Mouse (Mus musculus) liver, embryonic 13.5 days (tissue): Measurements from ENCODE around the gene Chid1. TPM values are rescaled to one million over a fixed set of nuclear protein-coding genes. Genes with fewer than 3 reads are reported as not detected.

Experiments
- ATAC-seq: fragments of 200-750 bp; cut with Nextera tagmentation; 2 replicates; pipeline ENCODE4 v1.8.0; 2017; ENCODE audit warnings: low read depth, mild to moderate bottlenecking, moderate number of reproducible peaks, moderate library complexity
- DNase-seq: peaks from one replicate; pipeline ENCODE4 v3.0.0; 2022
- H3K27ac ChIP-seq: fragments of 300-500 bp; sonication (generic); 2 replicates; pipeline ENCODE4 v1.5.1; 2015; ENCODE audit warnings: moderate library complexity, mild to moderate bottlenecking, inconsistent platforms
- H3K27me3 ChIP-seq: fragments of 300-500 bp; sonication (generic); 2 replicates; pipeline ENCODE4 v1.6.1; 2015; ENCODE audit warnings: mild to moderate bottlenecking, inconsistent platforms
- H3K36me3 ChIP-seq: fragments of 300-500 bp; sonication (generic); 2 replicates; pipeline ENCODE4 v1.6.1; 2015; ENCODE audit warnings: mild to moderate bottlenecking, inconsistent platforms
- H3K4me1 ChIP-seq: fragments of 300-500 bp; sonication (generic); replicated peaks from 2 replicates; pipeline ENCODE4 v1.6.1; 2015; ENCODE audit warnings: inconsistent platforms
- H3K4me2 ChIP-seq: fragments of 300-500 bp; sonication (generic); 2 replicates; pipeline ENCODE4 v1.6.1; 2015; ENCODE audit warnings: inconsistent platforms, mild to moderate bottlenecking, moderate library complexity
- H3K4me3 ChIP-seq: fragments of 300-500 bp; sonication (generic); replicated peaks from 2 replicates; pipeline ENCODE4 v1.5.1; 2015; ENCODE audit warnings: mild to moderate bottlenecking, inconsistent platforms
- H3K9ac ChIP-seq: fragments of 300-500 bp; sonication (generic); 2 replicates; pipeline ENCODE4 v1.6.1; 2015; ENCODE audit warnings: mild to moderate bottlenecking, inconsistent platforms
- H3K9me3 ChIP-seq: fragments of 300-500 bp; sonication (generic); replicated peaks from 2 replicates; pipeline ENCODE4 v1.6.1; 2016; ENCODE audit warnings: inconsistent platforms
- WGBS: fragments of 180-500 bp; shearing (Covaris S2); methylation state at CpG from one replicate; pipeline ENCODE4 v1.1.7; 2015; ENCODE audit not compliant: insufficient replicate concordance; 5-methylcytosine and 5-hydroxymethylcytosine counted together
- polyA plus RNA-seq: library from polyadenylated mRNA; unstranded; fragments of >200 nt; fragmentation: Nextera tagmentation; extraction: Ambion mirVana; gene quantifications from 2 replicates; pipeline ENCODE4 v1.2.1, GENCODE M21; 2015

Gene Chid1
- polyA plus RNA-seq, 1 experiment from 2014 or later: 28.0 TPM

- Histone ChIP-seq H3K27me3 (no peaks in the 10 kb centered on the region), H3K4me3 (peak overlapping the region; percentile 31), H3K9me3 (no peaks in the 10 kb centered on the region), H3K36me3 (no peaks in the 10 kb centered on the region), H3K4me1 (peaks cover 72% of the 10 kb centered on the region), H3K9ac (peak overlapping the region; percentile 100), H3K4me2 (peak overlapping the region; percentile 88), H3K27ac (peak overlapping the region; percentile 99)
- WGBS: 10% methylated on average over 4 of the region's 4 CpGs
- DNase-seq (peak; percentile 77), ATAC-seq (peak; percentile 63)
Observed at GRCm38 (mm10) chr7:141558329-141558776, 18.7 kb upstream of the Chid1 start.

DNA sequence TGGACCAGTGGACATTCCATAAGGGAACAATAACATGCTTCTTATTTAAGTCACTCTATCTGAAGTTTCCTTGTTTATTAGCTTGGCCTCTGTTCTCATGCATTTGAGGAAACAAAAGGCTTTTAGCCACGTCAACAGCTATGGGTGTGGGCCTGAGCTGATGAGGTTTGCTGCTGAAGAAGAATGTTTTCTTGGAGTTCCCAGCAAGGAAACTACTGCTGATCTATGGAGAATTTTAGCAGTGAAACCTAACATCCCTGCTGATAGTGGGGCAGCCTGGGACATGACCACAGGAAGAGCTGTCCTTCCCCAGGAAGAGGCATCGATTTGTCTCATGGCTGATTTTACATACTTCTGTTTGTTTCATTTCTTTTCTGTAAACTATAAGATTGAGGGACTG is 10.8 kb upstream of the Chid1 start:
- WGBS: 60% methylated on average over 2 of the region's 2 CpGs
- peak overlapping the region; percentile 14; the same call in 1 of the 2 replicates for H3K27ac ChIP-seq

GRCm38 (mm10) chr7:141549432-141550061 is 9.9 kb upstream of the Chid1 start:
- Histone ChIP-seq H3K4me3 (no peak overlapping the region), H3K27ac (no peak overlapping the region), H3K36me3 (no peaks in the 10 kb centered on the region), H3K9ac (no peak overlapping the region), H3K9me3 (no peaks in the 10 kb centered on the region), H3K4me1 (0 out of 2 replicates have a peak, but pooled peaks cover 9% of the 10 kb centered on the region), H3K4me2 (no peak overlapping the region), H3K27me3 (no peaks in the 10 kb centered on the region)
- ATAC-seq (no peak), DNase-seq (no peak)
- 70% methylated on average over 3 of the region's 3 CpGs for WGBS

More for the DNA sequence above, 10.8 kb upstream of the Chid1 start:
- Histone ChIP-seq H3K27me3 (no peaks in the 10 kb centered on the region), H3K36me3 (no peaks in the 10 kb centered on the region), H3K9ac (no peak overlapping the region), H3K4me1 (peaks cover 10% of the 10 kb centered on the region), H3K4me2 (no peak overlapping the region), H3K9me3 (no peaks in the 10 kb centered on the region), H3K4me3 (no peak overlapping the region)
- ATAC-seq (no peak), DNase-seq (no peak)

DNA sequence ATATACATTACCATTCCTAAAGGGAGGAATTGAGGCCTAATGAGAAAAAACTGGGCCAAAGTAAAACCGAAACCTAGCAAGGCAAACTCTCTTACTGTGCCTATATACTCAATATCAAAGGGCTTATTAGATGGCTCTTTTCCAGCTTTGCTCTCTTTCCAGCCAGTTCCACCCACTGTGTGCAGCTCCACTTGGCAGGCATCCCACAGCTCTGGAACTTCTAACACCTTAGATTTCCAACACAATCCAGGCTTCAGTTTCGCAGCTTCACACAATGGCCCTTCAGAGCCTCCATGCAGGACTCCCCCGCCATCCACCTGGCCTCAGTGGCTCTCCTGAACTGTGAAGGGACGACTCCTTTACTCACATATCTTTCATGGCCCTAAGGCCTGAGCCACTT is 5.0 kb upstream of the Chid1 start:
- Histone ChIP-seq H3K9me3 (no peaks in the 10 kb centered on the region), H3K27ac (no peak overlapping the region), H3K27me3 (no peaks in the 10 kb centered on the region), H3K9ac (no peak overlapping the region), H3K36me3 (no peaks in the 10 kb centered on the region), H3K4me3 (no peak overlapping the region), H3K4me2 (no peak overlapping the region), H3K4me1 (peaks cover 23% of the 10 kb centered on the region)
- ATAC-seq: no peak
- 77% methylated on average over 4 of the region's 4 CpGs for WGBS
- DNase-seq: no peak

DNA sequence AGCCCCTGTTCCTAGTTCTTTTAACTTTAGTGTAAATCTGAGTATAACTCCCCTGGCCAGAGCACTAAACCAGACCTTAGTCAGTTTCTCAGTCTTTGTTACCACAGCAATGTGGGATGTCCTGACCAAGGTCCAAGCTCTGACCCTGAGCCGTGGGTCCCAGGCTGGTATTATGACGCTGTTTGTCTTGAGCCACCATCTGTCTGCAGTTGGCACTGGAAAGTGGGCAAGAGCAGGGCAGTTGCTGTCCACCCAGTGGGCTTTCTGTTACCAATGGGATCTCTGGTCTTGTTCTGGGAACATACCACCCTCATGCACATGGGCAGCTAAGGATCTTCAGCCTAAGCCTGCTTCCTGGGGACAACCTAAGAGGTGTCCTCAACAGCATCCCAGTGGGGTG is 2.9 kb upstream of the Chid1 start:
- no peak overlapping the region for H3K4me2 ChIP-seq
- no peak overlapping the region for H3K4me3 ChIP-seq
- no peaks in the 10 kb centered on the region for H3K27me3 ChIP-seq
- H3K36me3 ChIP-seq: no peaks in the 10 kb centered on the region
- no peaks in the 10 kb centered on the region for H3K9me3 ChIP-seq
- H3K27ac ChIP-seq: no peak overlapping the region
- peaks cover 36% of the 10 kb centered on the region for H3K4me1 ChIP-seq
- 70% methylated on average over 2 of the region's 2 CpGs for WGBS
- no peak for ATAC-seq
- no peak for DNase-seq
- no peak overlapping the region for H3K9ac ChIP-seq

DNA sequence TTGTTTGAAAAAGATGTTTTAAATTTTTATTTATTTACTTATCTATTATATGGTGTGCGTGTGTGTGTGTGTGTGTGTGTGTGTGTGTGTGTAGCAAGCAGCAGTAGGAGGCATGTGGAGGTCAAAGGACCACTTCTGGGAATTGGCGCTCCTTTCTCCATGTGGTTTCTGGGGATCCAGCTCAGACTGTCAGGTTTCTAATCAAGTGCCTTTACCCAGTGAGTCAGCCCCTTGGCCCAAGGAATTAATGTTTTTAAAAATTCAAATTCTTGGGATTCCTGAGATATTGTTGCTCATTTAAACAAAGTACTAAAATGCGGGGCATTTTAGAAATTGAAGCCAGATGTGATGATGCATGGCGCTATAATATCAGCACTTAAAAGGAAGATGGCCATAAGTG is 2.0 kb upstream of the Chid1 start:
- 85% methylated on average over 4 of the region's 4 CpGs for WGBS
- Histone ChIP-seq H3K4me3 (no peak overlapping the region), H3K9ac (no peak overlapping the region), H3K36me3 (no peaks in the 10 kb centered on the region), H3K9me3 (no peaks in the 10 kb centered on the region), H3K27ac (no peak overlapping the region), H3K4me1 (peaks cover 38% of the 10 kb centered on the region), H3K4me2 (no peak overlapping the region), H3K27me3 (no peaks in the 10 kb centered on the region)
- DNase-seq (no peak), ATAC-seq (no peak)

GRCm38 (mm10) chr7:141540312-141541081 is 840 bp upstream of the Chid1 start:
- 24% methylated on average over 13 of the region's 13 CpGs for WGBS
- peak overlapping the region; percentile 76 for H3K9ac ChIP-seq
- peak; percentile 54 for ATAC-seq

DNA sequence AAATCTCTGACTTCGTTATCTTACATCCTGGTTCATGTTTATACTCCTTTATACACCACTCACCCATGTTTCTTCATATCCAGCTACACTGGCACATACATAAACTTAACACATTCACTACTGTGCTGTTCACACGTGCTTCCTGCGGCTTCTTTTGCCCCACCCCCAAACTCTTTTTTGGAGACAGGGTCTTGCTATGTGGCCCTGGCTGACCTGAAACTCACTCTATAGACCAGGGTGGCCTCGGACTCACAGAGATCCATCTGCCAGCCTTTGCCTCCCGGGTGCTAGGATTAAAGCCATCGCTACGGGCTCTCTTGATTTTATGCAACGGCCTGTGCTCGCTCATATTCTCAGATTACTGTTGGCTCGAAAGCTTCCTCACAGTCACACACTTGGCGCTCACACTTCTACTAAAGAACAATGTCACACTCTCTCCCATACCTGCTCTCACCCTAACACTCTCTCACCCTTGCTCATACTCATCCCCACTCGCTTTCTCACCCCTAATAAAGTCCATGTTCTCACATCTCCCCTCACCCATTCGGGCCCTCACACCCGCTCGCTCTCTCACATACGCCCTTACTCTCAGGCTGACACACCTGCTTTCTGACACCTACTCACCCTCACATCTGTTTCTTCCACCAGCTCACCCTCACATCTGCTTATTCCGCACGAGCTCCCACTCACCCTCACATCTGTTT is 653 bp downstream of the Chid1 start:
- Histone ChIP-seq H3K4me3 (peak overlapping the region; percentile 83), H3K27ac (peak overlapping the region; percentile 88), H3K27me3 (no peaks in the 10 kb centered on the region), H3K9ac (peak overlapping the region; percentile 88), H3K4me1 (peaks cover 48% of the 10 kb centered on the region), H3K36me3 (no peaks in the 10 kb centered on the region), H3K4me2 (peak overlapping the region; percentile 87), H3K9me3 (no peaks in the 10 kb centered on the region)
- ATAC-seq (peak; percentile 27), DNase-seq (no peak)
- WGBS: 8% methylated on average over 18 of the region's 18 CpGs

More at GRCm38 (mm10) chr7:141540312-141541081, 840 bp upstream of the Chid1 start:
- Histone ChIP-seq H3K27me3 (no peaks in the 10 kb centered on the region), H3K4me2 (peak overlapping the region; percentile 87), H3K27ac (peak overlapping the region; percentile 89), H3K4me1 (peaks cover 38% of the 10 kb centered on the region), H3K4me3 (peak overlapping the region; percentile 83), H3K9me3 (no peaks in the 10 kb centered on the region), H3K36me3 (no peaks in the 10 kb centered on the region)
- no peak for DNase-seq

- WGBS: 57% methylated on average over 1 of the region's 1 CpGs
- Histone ChIP-seq H3K4me1 (peaks cover 36% of the 10 kb centered on the region), H3K27ac (no peak overlapping the region), H3K9ac (no peak overlapping the region), H3K4me2 (no peak overlapping the region), H3K9me3 (no peaks in the 10 kb centered on the region), H3K27me3 (no peaks in the 10 kb centered on the region), H3K36me3 (peaks cover 18% of the 10 kb centered on the region), H3K4me3 (no peak overlapping the region)
- no peak for ATAC-seq
- no peak for DNase-seq
Observed at GRCm38 (mm10) chr7:141535570-141535969, 4.1 kb downstream of the Chid1 start.

GRCm38 (mm10) chr7:141525580-141525925 is 14.1 kb downstream of the Chid1 start:
- no peak overlapping the region for H3K9ac ChIP-seq
- no peak overlapping the region for H3K4me3 ChIP-seq
- no peak overlapping the region for H3K4me2 ChIP-seq
- H3K27ac ChIP-seq: 0 out of 2 replicates have a peak overlapping the region, but pooled peaks have one; percentile 6
- 86% methylated on average over 4 of the region's 4 CpGs for WGBS
- ATAC-seq: peak; percentile 8; the same call in 1 of the 2 replicates
- H3K9me3 ChIP-seq: no peaks in the 10 kb centered on the region
- DNase-seq: no peak
- H3K27me3 ChIP-seq: no peaks in the 10 kb centered on the region
- peaks cover 79% of the 10 kb centered on the region for H3K36me3 ChIP-seq
- H3K4me1 ChIP-seq: peaks cover 9% of the 10 kb centered on the region
